Mouse (Mus musculus) intestine, postnatal 0 days (tissue): ENCODE data around the gene Chrm5. TPM values are rescaled to one million over a fixed set of nuclear protein-coding genes. Genes with fewer than 3 reads are reported as not detected.

Experiments
- ATAC-seq: fragments of 200-750 bp; cut with Nextera tagmentation; 2 replicates; pipeline ENCODE4 v1.8.0; 2017; ENCODE audit warnings: mild to moderate bottlenecking, moderate TSS enrichment, moderate library complexity
- H3K27ac ChIP-seq: fragments of 300-500 bp; sonication (generic); 2 replicates; pipeline ENCODE4 v1.5.1; 2014; ENCODE audit warnings: mild to moderate bottlenecking, low read depth, low read length, moderate library complexity
- H3K27me3 ChIP-seq: fragments of 300-500 bp; sonication (generic); replicated peaks from 2 replicates; pipeline ENCODE4 v1.6.1; 2014; ENCODE audit warnings: low read length, mixed read lengths; ENCODE audit not compliant: control insufficient read depth, insufficient read depth
- H3K36me3 ChIP-seq: fragments of 300-500 bp; sonication (generic); 2 replicates; pipeline ENCODE4 v1.6.1; 2014; ENCODE audit warnings: mild to moderate bottlenecking, moderate library complexity; ENCODE audit not compliant: control insufficient read depth, insufficient read depth
- H3K4me1 ChIP-seq: fragments of 300-500 bp; sonication (generic); replicated peaks from 2 replicates; pipeline ENCODE4 v1.6.1; 2014; ENCODE audit warnings: antibody characterized with exemption, low read length, mixed read lengths; ENCODE audit not compliant: control insufficient read depth, insufficient read depth
- H3K4me2 ChIP-seq: fragments of 300-500 bp; sonication (generic); replicated peaks from 2 replicates; pipeline ENCODE4 v1.6.1; 2014; ENCODE audit warnings: low read depth, mild to moderate bottlenecking, moderate library complexity
- H3K4me3 ChIP-seq: fragments of 300-500 bp; sonication (generic); 2 replicates; pipeline ENCODE4 v1.5.1; 2014; ENCODE audit warnings: low read depth, low read length
- H3K9ac ChIP-seq: fragments of 300-500 bp; sonication (generic); 2 replicates; pipeline ENCODE4 v1.6.1; 2014; ENCODE audit warnings: mild to moderate bottlenecking, low read depth, low read length
- H3K9me3 ChIP-seq: fragments of 300-500 bp; sonication (generic); 2 replicates; pipeline ENCODE4 v1.6.1; 2016; ENCODE audit warnings: mixed run types; ENCODE audit not compliant: control insufficient read depth
- CTCF ChIP-seq: sonication (generic); IDR thresholded peaks from 2 replicates; pipeline ENCODE4 v1.5.1; 2016; ENCODE audit warnings: low read depth, mild to moderate bottlenecking, control low read depth, antibody characterized with exemption, moderate library complexity
- WGBS: fragments of 180-500 bp; shearing (Covaris S2); extraction: QIAGEN DNeasy Blood & Tissue Kit; methylation state at CpG from one replicate; pipeline ENCODE4 v1.1.7; 2014; 5-methylcytosine and 5-hydroxymethylcytosine counted together
- polyA plus RNA-seq: library from polyadenylated mRNA; unstranded; fragments of >200 nt; fragmentation: Nextera tagmentation; extraction: Ambion mirVana; gene quantifications from 2 replicates; pipeline ENCODE4 v1.2.1, GENCODE M21; 2015

Chrm5 gene
- not detected in 2 replicates for polyA plus RNA-seq

- Histone ChIP-seq H3K4me1 (no peaks in the 10 kb centered on the region), H3K27ac (no peak within 1 kb of the TSS), H3K27me3 (no peaks in the 10 kb centered on the region), H3K4me2 (no peak within 1 kb of the TSS), H3K4me3 (no peak within 1 kb of the TSS), H3K36me3 (no peaks in the 10 kb centered on the region), H3K9me3 (no peaks in the 10 kb centered on the region), H3K9ac (no peak within 1 kb of the TSS)
- WGBS = 89% methylated on average over 5 of the region's 5 CpGs
- TF ChIP-seq CTCF = no peak
- ATAC-seq = no peak
These were observed at the start of gene Chrm5 for GRCm38 (mm10) chr2:112480669-112481068. Gene Chrm5 (minus strand): TSS chr2:112480769.

DNA sequence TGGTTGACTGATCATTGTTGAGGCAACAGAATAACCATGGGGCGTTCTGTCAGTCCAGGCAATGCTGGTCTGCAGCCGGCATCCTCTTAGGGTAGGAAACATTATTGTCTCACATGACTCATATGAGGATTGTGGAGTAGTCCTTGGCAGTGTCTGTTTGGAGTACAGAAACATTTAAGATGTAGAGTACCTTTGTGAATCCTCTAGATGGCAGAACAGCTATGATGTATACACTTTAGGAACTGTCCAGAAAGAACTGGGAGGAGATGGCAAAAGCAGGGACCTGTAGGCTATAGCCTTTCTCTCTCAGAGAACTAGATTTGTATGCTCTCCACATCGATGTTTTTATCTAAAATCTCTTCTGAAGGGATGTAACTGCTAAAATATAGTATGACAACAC lies 46.4 kb upstream of the Chrm5 start:
- no peaks in the 10 kb centered on the region for H3K27me3 ChIP-seq
- no peaks in the 10 kb centered on the region for H3K4me1 ChIP-seq
- no peak for ATAC-seq
- no peak overlapping the region for H3K27ac ChIP-seq
- H3K4me3 ChIP-seq = no peak overlapping the region
- 0 out of 2 replicates have a peak, but pooled peaks have one; percentile 11 for TF ChIP-seq CTCF
- no peak overlapping the region for H3K9ac ChIP-seq
- H3K9me3 ChIP-seq = 0 out of 2 replicates have a peak, but pooled peaks cover 3% of the 10 kb centered on the region
- H3K4me2 ChIP-seq = no peak overlapping the region
- no peaks in the 10 kb centered on the region for H3K36me3 ChIP-seq
- WGBS = 87% methylated on average over 3 of the region's 3 CpGs

DNA sequence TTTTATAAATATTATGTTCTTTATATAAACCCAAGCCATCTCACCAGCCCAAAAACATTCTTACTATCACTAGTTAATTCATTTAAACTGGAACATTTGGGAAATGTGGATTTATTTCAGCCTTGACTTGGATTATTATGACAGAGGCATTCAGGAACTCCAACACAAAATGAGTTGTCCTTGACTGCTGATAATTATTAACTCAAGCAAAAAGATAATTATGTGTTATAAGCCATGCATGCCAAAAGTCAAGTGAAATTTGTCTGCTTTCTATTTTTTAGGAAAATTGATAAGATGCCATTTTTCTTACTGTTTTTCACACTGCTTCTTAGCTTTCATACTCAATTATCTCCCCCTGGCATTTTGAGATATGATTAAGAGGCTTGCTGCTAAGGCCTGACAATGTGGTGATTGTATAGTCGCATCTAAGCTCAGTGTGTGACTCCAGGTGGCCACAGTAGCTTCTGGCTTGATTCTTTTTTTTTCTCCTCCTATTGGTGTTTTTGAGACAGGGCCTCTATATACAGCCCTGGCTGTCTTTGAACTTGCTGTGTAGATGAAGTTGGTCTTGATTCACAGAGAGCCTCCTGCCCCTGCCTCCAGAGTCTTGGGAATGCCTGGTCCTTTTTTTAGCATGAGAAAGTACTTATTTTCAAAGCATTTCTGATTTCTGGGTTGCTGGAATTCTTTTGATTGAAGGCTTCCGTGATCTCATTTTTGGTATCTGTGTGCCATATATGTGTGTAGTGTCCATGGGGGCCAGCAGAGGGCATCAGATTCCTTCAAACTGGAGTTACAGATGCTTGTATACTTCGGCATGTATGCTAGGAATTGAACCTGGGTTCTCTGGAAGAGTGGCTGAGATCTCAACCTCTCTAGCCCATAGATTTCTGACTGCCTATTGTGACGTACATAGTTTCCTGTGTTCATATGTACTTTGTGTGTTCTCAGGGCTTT lies 40.2 kb upstream of the Chrm5 start:
- Histone ChIP-seq H3K27ac (no peak overlapping the region), H3K4me1 (no peaks in the 10 kb centered on the region), H3K27me3 (no peaks in the 10 kb centered on the region), H3K9ac (no peak overlapping the region), H3K4me3 (no peak overlapping the region), H3K36me3 (no peaks in the 10 kb centered on the region), H3K4me2 (no peak overlapping the region), H3K9me3 (0 out of 2 replicates have a peak, but pooled peaks cover 2% of the 10 kb centered on the region)
- ATAC-seq = no peak
- peak; percentile 43 for TF ChIP-seq CTCF
- WGBS = 82% methylated on average over 4 of the region's 4 CpGs

GRCm38 (mm10) chr2:112518541-112518940 lies 38.0 kb upstream of the Chrm5 start:
- TF ChIP-seq CTCF = peak; percentile 25; the same call in 1 of the 2 replicates
- Histone ChIP-seq H3K4me2 (no peak overlapping the region), H3K36me3 (no peaks in the 10 kb centered on the region), H3K9me3 (0 out of 2 replicates have a peak, but pooled peaks cover 2% of the 10 kb centered on the region), H3K27me3 (no peaks in the 10 kb centered on the region), H3K4me1 (no peaks in the 10 kb centered on the region), H3K4me3 (no peak overlapping the region), H3K9ac (no peak overlapping the region), H3K27ac (no peak overlapping the region)
- no peak for ATAC-seq

DNA sequence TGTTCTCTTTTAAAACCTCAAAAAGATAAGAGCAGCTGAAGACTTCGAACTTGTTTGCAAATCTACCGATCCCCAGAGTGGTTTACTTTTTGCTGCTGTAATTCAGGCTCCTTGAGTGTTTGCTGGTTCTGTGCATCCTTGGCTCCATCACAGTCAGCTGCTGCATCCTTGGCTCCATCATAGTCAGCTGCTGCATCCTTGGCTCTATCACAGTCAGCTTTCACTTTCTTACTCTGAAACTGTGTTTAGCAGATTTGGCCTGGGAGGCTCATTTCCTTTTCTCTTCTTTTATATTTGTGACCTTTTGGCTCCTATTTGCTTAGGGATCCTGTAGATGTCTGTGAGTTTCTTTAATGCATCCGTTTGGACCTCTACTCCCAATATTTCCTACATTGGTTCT lies 36.6 kb upstream of the Chrm5 start:
- H3K9me3 ChIP-seq = 0 out of 2 replicates have a peak, but pooled peaks cover 2% of the 10 kb centered on the region
- no peak overlapping the region for H3K9ac ChIP-seq
- H3K4me3 ChIP-seq = no peak overlapping the region
- TF ChIP-seq CTCF = no peak
- H3K36me3 ChIP-seq = no peaks in the 10 kb centered on the region
- no peak overlapping the region for H3K4me2 ChIP-seq
- H3K27me3 ChIP-seq = no peaks in the 10 kb centered on the region
- no peak for ATAC-seq
- H3K27ac ChIP-seq = no peak overlapping the region
- WGBS = 74% methylated on average over 3 of the region's 3 CpGs
- H3K4me1 ChIP-seq = no peaks in the 10 kb centered on the region

DNA sequence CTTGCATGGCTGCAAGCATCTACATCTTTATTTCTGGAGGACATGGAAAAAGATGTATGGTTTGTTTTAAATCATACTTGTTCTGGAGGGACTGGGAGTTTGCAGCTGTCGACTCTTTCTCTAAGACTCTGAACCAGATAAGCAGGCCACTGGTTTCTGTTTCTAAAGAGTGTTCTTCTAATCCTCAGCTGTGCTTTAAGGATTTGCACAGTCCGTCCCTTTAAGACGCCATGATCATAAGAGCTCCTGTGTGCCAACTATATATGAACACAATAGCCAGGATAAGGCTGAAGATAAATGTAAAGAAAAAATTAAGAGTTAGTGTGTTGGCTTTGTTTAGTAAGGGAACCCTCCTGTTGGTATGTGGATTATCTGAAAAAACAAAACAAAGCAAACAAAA lies 36.2 kb upstream of the Chrm5 start:
- H3K36me3 ChIP-seq = no peaks in the 10 kb centered on the region
- H3K27ac ChIP-seq = no peak overlapping the region
- no peaks in the 10 kb centered on the region for H3K27me3 ChIP-seq
- ATAC-seq = no peak
- H3K4me1 ChIP-seq = no peaks in the 10 kb centered on the region
- H3K4me3 ChIP-seq = no peak overlapping the region
- no peak for TF ChIP-seq CTCF
- H3K4me2 ChIP-seq = no peak overlapping the region
- 64% methylated on average over 3 of the region's 3 CpGs for WGBS
- H3K9me3 ChIP-seq = 0 out of 2 replicates have a peak, but pooled peaks cover 2% of the 10 kb centered on the region
- no peak overlapping the region for H3K9ac ChIP-seq
